Mouse (Mus musculus) lung, adult 10 weeks (tissue): ENCODE measurements around the gene Mknk1. TPM values are rescaled to one million over a fixed set of nuclear protein-coding genes. Genes with fewer than 3 reads are reported as not detected.

Source experiments
- polyA plus RNA-seq: library from polyadenylated mRNA; stranded (reverse); fragments of 350-450 nt; fragmentation: Illumina TruSeq; extraction: RNeasy Lipid Tissue Mini Kit (QIAGEN cat#74804); gene quantifications from one replicate; pipeline ENCODE4 v1.2.3, GENCODE M21; 2014; ENCODE audit warnings: low read depth, low replicate concordance; ENCODE audit not compliant: insufficient read depth

The Mknk1 gene
- polyA plus RNA-seq: 17.4 TPM

GRCm38 (mm10) chr4:115838696-115839641, at the start of gene Mknk1:
Mknk1 (plus strand) TSS chr4:115839198.

GRCm38 (mm10) chr4:115827888-115828571, 11.0 kb upstream of the Mknk1 start, which contains the start of gene Mob3c:
Mob3c (plus strand) TSS chr4:115828092.

GRCm38 (mm10) chr4:115884022-115884421, 45.0 kb downstream of the Mknk1 start, which contains the start of gene Kncn:
Kncn (plus strand) TSS chr4:115884400.

GRCm38 (mm10) chr4:115890553-115890952, 51.6 kb downstream of the Mknk1 start, which contains the start of gene 6430628N08Rik:
6430628N08Rik (plus strand) TSS chr4:115890665.

Other genes with a start within 250 kb of the Mknk1 start
- not detected for gene Cyp4a32, start 238.2 kb upstream of the Mknk1 start, polyA plus RNA-seq
- gene Cyp4b1, start 191.5 kb upstream of the Mknk1 start, polyA plus RNA-seq: 531 TPM
- gene Efcab14, start 101.5 kb upstream of the Mknk1 start, polyA plus RNA-seq: 17.4 TPM
- not detected for gene Tex38, start 58.2 kb upstream of the Mknk1 start, polyA plus RNA-seq
- 16.7 TPM for gene Atpaf1, start 54.4 kb upstream of the Mknk1 start, polyA plus RNA-seq
- 9.3 TPM for gene Mob3c, start 11.1 kb upstream of the Mknk1 start, polyA plus RNA-seq
- gene Kncn, start 45.2 kb downstream of the Mknk1 start, polyA plus RNA-seq: not detected
- gene 6430628N08Rik, start 51.5 kb downstream of the Mknk1 start, polyA plus RNA-seq: not detected
- not detected for gene Dmbx1, start 100.7 kb downstream of the Mknk1 start, polyA plus RNA-seq
- 8.7 TPM for gene Faah, start 178.7 kb downstream of the Mknk1 start, polyA plus RNA-seq
- 12.6 TPM for gene Nsun4, start 214.7 kb downstream of the Mknk1 start, polyA plus RNA-seq
- gene Uqcrh, start 235.9 kb downstream of the Mknk1 start, polyA plus RNA-seq: 870 TPM
- 15.0 TPM for gene Lrrc41, start 236.1 kb downstream of the Mknk1 start, polyA plus RNA-seq